Mouse (Mus musculus): ENCODE data around the gene Kcnq1. TPM values are rescaled to one million over a fixed set of nuclear protein-coding genes. Genes with fewer than 3 reads are reported as not detected.

Gene Kcnq1
- total RNA-seq, 4 experiments from 2014 or later, result 3.7 to 14.9 (median 9.0) TPM

DNA sequence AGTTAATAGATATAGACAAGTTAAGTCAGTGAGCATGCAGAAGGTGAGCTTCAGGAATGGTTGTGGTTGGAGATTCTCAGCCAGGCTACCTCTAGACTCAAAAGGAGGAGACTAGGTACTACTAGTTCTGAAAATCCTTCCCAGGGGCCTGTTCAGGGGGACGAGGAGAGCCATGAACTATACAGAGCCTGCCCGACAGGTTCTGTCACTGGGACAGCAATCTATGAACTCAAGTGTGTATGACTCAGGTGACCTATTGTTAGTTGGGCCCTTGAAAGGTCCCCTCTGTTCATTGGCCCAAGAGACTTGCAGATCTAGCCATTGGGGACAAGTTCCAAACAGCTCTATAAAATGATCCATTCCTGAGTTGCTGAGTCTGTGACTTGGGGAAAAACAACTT is 82.4 kb downstream of the Kcnq1 start:
- DNase-seq, result no peak

DNA sequence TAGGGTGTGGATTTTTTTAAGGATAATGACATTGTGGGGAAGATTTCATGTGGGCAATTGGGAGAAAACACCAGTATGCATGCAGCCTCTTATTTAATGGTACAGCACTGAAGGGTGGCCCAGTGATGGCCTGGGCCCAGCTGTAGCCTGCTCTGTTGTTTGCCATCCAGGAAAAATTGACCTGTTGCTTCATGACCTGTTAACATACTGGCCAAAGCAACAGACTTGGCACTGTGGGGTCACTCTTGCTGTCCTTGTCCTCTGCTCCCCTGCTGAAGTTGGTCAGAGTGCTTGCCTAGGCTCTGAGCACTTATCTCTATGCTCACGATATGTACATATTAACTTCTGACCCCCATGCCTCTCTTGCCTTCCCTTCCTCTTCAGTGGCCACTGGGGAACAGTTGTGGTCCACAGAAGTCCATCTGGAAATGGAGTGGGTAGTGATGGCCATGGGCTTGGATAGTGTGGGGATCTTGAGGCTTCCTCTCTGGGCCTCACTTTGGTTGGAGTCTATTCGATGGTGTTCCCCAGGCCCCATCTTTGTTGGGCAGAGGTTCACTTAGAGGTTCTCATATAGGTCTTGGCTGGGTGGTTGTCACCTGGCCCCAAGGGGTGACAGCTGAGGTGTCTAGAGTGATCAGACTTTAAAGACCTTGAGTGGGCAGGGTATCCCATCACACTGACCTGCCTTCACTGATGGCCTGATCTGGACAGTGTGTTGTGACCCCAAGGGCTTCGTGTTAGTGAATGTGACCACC is 84.0 kb downstream of the Kcnq1 start:
- DNase-seq, result no peak

DNA sequence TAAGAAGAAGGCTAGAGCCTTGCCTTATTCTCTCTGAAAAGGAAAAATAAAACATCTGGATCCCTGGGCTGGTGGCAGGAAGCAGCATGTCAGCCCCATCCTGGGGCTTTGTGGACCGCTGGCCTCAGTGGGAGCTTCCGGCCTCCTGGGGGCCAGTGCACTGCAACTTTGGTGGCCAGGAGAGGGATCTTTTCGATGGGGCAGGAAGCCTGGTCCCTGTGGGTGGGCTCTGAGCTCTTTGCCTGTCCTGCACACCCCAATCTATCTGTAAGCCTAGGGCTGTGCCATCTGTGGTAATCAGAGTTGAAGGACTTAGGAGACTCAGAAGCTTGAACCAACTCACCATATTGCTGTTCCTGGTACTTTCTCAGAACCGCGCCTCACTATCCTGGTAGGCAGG is 84.7 kb downstream of the Kcnq1 start:
- DNase-seq, result no peak

DNA sequence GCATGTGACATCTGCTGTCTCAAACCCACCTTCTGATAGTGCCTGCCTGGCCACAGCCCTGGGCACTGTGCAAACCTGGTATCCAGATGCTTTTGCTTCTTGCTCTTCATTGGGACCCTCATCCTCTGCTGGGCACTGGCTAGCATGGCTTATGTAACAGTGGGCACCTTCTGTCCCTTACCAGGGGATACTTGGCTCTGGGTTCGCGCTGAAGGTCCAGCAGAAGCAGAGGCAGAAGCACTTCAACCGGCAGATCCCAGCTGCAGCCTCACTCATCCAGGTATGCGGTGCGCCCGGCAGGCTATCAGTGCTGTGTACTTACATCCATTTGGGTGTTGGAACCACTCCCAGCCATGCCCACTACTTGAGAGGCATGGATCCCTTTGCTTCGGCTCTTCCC is 86.2 kb downstream of the Kcnq1 start:
- DNase-seq, result no peak

DNA sequence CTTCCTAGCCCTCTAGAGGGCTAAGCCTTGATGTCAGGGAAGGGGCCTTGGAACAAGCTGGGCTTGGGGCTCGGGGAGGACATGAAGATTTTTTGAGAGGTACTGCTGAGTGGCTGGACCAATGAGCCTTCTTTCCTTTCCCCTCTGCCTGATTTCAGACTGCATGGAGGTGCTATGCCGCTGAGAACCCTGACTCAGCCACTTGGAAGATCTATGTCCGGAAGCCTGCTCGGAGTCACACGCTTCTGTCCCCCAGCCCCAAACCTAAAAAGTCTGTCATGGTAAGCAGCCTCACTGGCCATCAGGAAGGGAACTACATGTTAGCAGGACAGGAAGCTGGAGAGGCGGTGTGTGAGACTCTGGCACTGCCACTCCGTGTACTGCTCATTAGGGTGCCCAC is 87.9 kb downstream of the Kcnq1 start:
- DNase-seq, result no peak

DNA sequence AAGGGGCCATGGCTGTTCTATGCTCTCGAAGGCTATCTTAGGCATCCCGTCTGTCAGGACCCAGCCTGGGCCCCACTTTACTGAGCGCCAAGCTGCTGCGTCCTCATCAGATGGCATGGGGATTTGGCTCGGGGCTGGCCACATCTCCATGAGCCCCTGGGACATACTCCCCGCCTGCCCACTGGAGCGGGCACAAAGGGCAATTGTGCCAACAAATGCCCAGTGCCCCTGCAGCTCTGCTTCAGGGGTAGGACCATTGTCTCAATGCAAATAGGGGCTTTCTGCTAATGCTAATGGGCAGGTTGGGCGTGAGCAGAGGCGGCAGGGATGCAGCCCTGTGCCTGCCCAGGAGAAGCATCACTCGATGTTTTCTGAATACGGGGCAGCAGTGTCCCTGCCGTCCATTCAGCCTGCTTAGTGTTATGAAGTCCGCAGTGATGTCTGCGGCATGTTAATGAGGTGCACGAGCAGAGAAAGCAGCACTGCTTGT is 91.8 kb downstream of the Kcnq1 start:
- no peak for DNase-seq

DNA sequence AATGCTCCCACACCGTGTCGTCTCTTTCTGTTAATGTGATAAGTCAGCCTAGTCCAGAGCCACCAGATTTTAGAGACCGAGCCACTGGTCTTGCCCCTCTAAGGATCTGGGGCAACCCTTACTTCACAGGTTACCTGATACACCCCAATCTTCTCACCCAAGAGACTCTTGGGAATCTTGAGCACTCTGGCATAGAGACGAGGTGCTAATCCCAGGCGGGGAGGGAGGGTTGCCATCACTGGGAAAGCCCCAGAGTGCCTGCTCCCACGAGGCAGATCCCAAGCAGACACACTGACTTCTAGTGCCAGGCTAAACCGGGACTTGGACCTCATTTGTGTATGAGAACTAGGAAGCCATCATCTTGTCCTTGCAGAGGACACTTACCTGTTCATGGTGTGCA is 92.3 kb downstream of the Kcnq1 start:
- DNase-seq, result no peak

DNA sequence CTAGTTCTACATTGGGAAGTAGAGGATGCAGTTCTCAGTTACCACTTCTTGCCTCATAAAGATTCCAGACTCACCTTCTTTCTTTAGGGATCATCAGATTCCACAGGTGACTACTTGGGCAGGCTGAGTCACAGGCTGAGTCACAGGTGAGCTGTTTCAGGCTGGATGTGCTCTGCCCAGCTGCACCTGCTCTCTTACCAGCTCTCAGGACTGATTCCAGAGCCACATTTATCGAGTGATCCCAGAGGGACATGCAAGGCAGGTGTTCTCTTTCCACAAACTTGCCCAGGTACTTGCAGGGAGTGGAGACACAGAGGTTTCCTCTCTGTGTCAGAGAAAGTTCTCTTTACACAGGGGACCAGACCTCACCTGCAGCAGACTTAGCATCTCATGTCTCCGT is 95.1 kb downstream of the Kcnq1 start:
- no peak for DNase-seq

DNA sequence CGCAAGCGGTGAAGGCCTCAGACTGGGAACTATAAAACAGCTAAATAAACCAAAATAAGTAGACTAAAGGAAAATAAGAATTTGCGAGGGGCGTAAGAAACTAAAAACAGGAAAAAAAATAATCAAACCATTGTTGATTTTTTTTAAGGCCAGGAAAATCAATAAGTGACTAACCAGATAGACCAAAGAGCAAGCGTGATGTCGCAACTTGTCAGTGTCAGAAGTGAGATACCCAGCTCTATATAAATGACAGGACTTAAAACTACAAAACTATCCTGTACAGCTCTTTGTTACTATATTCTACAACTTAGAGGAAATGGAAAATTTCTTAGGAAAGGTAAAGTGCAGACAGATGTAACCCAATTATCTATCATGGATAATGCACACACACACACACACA is 97.7 kb downstream of the Kcnq1 start:
- DNase-seq, result no peak

DNA sequence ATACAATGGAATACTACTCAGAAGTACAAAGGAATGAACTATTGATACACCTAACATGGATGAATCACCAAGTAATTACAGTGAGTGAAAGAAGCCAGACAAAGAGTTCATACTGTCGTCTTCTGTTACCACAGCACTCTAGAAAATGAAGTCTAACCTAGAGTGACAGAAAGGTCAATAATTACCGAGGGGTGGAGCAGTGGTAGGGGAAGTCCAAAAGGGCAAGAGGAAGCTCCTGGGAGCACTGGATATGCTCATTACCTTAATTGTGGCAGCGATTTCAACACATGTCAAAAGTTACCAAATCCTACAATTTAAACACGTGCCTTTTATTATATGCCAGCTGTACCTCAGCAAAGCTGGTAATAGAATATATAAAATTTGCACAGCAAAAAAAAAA is 100.9 kb downstream of the Kcnq1 start:
- no peak for DNase-seq

DNA sequence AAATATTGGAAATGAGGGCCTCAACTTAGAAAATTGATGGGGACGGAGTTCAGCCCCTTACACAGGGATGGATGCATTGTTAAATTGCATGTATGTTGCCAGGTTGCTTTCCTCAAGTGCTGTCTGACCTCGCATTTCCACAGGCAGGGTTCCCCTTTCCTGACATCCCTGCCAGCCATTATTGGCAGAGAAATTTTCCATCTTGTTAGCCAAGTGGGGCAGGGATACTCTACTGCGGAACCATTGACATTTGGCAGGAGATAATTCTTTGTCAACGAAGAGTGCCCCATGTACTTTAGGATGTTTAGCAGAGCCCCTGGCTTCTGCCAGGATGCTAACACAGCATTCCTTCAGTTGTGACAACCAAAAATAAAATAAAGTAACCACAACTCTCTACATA is 104.6 kb downstream of the Kcnq1 start:
- no peak for DNase-seq

DNA sequence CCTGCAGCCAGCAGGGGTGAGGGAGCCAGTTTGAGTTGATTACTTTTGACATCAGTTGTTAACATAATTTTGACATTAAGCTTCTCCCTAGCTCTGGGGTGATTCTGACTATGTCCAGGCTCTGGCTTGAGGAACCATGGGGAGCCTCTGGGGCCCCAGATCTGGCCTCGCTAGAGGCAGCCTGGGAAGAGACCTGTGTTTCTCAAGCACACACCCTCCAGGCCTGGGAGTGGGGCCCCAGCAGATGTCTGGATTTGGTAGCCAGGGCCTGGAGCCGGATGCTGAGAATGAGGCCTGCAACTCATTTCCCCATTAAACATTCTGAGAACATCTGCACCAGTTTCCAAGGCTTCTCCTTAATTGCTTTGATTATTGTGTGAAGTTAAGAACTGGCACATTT is 145.0 kb downstream of the Kcnq1 start:
- DNase-seq, result no peak

DNA sequence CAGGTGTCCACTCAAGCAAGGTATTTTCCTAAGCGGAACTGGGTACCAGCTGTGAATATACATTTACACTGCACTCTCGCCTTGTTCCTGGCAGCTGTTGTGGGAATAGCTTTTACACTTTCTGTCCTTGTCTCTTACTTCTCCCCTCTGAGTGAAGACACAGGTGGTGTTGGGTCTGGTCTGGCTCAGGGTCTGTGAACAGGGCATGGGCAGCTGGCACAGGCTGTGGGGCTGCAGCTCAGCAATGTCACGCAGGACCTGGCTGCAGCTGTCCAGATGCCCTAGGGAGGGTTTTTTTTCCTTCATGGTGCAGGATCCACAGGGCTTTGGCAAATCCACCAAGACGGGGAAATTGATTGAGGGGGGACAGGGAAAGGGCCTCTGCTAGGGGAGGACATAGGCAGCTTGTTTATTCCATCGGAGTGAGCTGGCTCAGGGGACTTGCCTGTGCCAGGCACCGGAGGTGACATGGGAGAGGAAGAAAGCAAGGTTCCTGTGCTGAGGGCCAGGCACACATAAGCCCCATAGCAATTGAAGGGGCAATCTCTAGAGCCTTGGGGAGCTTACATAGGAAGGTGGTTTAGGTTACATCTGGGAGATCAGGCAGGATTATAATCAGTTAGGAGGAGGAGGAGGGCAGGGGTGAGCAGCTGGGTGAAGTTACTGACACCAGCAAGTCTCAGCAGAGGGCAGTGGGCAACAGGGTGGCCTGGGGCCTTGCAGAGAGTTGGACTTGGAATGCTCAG is 147.1 kb downstream of the Kcnq1 start:
- no peak for DNase-seq

DNA sequence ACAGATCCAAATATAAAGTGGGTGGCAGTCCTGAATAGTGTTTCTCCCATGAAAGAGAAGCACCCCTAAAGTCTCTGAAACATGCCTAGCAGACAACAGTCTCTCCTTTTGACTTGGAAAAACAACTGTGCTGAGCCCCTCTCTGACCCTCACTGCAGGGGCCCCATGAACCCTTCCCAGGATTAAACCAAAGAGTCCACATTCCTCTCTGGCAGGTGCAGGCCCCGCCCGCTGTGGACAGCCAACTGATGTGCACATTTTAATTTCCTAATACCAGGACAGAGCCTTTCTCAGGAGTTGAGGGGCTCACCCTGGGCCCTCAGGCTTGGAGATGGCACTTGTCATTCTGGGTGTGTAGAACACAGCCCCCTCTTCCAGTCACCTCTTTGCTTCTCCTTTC is 148.7 kb downstream of the Kcnq1 start:
- DNase-seq, result no peak

DNA sequence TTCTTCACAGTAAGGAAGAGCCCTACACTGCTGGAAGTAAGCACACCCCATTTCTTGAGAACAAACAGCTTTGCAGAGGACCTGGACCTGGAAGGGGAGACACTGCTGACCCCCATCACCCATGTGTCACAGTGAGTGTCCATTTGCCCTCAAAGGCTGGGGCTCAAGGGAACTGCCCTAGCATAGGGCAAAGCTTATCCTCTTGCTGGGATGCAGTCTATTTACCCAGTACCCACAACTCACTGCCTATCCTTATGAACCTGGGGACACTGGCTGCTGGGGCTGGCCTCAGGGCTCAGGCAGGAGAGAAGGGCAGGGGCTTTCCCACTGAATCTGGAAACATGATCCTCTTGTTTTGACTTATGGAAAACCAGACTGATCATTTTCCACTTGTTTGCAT is 155.1 kb downstream of the Kcnq1 start:
- no peak for DNase-seq

DNA sequence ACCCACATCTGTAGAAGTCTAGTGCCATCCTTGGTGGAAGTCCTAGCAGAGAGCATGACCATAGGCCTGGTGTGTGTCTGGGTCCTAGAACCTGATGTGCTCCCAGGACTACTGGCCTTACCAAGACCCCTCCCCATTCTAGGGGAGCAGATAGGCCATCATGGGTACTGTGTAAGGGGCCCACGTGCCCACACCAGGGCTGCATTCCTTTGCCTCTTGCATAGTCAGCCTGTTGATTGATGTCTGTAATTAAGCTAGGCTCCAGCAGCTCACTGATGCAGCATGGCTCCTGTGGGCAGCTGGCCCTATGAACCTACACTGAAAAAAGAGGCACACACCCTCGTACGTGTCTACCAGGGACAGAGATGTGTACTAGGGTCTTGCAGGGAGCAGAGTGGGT is 157.4 kb downstream of the Kcnq1 start:
- no peak for DNase-seq

DNA sequence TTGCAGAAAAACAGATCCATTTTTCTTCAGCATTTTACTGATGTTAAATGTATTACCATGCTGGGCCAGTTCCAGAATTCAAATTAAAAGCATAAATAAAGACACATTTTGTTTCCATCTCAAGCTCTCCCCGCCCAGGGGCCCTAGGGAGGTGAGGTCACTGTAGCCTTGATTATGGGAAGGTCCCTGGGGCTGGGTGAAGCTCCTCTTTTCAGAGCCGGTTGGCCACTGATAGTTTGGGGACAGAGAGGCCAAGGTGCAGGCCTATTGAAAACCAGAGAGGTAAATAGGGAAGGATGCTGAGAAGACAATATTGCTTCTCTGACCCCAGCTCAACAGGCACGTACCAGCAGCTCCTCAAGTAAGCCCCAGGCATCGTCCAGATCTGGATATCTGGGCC is 157.8 kb downstream of the Kcnq1 start:
- no peak for DNase-seq

DNA sequence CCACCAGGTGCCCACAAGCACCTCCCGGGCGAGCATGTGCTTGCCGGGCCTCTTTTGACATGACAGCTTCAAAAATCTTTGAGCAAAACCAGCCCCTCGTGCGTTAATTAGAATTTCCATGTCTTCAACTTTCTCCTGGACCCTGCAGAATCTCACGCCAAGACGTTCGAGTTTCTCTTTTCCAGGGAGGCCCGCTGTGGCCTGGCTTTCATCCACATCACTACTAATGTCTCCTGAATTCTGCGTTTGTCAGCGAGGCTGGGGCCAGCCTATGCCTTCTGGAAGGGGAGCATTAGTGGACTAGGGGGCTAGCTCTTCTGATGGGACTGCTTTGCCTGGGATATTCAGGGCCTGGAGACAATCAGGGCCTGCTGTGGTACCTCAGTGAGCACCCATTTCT is 159.2 kb downstream of the Kcnq1 start:
- DNase-seq, result no peak

DNA sequence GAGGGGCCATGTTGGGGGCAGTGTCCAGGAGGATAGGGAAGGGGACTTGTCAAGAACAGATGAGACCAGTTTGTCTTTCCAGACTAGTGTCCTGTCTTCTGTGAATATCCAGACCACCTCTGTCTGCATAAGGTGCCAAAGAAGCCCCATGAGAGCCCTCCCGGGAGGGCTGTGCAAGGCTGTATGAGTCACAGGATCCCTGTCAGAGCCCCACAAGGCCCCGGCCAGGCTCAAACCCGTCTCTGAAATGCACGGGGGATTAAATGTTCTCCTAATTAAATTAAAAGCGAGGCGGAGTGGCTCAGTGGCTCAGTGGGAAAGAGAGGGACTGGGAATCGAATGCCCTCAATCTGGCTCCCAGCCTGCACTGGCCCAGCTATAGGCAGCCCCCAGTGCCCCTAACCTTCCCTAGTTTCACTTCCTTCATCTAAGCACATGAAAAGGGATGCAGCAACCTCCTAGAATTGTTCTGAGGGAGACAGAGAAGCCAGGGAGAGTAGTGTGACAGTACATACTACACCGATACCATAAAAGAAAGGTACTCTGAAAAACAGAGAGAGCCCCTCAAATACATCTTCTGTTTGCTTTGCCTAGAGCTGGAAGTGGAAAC is 159.8 kb downstream of the Kcnq1 start:
- DNase-seq, result no peak

DNA sequence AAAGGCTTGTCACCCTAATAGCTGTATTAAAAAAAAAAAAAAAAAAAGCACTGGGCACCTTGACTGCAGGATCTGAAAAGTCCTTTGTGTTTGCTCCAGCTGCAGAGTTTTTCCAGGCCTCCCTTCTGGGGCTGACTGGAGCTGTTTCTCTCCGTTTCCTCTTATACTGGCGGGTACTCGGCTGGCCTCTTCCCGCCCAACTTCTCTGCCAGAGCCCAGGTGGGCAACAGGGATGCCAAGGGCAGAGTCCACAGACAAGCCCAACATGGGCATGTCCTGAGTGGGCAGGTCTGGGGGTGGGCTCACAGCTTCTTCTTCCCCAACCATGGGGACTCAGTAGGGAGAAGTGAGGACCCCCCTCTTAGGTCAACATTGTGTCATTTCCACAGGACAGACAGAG is 167.6 kb downstream of the Kcnq1 start:
- no peak for DNase-seq

DNA sequence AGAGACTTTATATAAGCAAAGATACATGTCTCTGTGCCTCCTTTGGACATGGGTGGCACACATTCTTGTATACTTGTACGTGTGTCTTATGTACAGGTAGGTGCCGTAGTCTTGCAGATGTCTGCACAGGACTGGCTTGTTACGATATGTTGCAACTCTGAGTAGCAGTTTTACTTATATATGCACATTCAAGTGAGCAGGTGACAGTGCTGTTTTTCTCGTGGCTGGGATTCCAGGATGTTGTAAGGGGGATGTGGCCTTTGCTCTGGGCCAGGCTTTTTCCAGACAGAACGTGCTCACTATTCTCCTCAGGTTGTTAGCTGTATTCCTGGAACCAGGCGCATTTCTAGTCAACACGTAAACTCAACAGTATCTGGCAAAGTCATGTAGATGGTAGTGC is 168.9 kb downstream of the Kcnq1 start:
- DNase-seq, result no peak

DNA sequence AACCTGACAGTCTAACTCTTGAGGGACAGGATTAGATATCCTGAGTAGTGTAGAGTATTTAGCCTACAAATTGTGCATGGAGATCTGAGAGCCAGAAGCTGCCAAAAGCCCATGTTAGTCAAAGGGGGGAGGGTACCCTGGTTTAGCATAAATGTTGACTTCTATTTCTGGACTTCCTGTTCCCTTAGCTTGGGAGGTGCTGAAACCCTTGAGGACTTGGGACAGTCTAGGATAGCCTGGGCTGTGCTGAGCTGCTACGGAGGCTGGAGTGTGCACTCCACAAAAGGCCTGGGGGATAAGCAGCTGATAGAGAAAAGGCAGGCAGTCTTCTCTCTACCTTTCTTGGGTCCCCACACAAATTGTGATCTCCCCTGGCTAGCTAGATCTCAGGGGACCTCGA is 177.5 kb downstream of the Kcnq1 start:
- DNase-seq, result no peak

DNA sequence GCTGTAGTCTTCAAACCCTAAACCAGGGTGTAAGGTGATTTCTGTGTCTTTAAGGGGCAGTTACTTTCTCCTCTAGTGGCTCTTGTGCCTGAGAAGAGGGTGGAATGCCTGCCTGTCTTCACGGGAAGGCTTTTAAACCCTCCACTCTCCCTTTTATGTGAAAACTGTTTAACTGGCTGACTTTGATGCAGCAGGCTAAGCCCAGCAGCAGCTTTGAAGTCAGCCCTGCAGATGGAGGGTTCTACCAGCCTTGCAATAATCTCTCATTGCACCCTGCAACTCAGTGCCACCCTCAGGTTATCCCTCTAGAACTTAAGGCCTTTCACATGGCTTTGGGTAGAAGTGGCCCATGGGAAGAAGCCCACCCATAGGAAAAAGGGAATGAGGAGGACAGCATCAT is 178.7 kb downstream of the Kcnq1 start:
- DNase-seq, result no peak

DNA sequence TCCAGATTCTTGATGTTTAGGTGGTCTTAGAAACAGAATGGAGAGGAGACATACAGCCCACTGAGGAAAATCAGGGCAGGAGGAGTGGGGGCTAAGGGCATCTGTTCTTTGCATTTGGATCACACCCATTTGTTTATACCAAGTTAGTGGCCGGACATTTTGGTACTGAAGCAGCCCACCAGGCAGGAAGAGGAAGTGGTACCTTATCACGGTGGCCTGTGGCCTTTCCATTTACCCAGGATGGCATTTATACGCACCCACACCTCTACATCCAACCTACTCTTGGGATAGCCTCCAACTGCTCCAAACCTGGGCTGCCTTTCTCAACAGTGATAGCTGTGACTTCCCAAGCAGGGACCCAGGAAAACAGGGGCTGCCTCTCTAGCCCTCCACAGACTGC is 179.3 kb downstream of the Kcnq1 start:
- no peak for DNase-seq

All from adrenal gland, adult 8-10 months (tissue).